Mouse (Mus musculus): ENCODE data around the gene Stoml3.
A peak's percentile ranks its signal among the peaks of the same experiment; 100 is the strongest.

DNA sequence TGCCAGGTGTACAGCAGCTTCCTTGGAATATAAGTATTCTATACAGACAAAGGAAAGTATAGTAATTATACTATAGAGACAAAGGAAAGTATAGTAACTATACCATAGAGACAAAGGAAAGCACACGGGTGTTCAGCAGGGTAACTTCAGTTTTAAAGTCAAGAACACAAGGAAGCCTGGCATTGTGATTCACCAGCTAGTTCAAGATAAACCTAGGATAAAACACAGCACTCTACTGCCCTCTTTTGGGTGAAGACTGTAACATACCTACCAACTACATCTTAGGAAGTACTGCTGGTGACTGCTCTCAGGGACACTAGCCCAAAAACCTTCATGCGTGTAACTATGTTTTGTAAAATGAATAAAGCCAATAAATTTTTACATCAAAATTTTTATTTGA lies 40.2 kb upstream of the Stoml3 start:
- TF ChIP-seq CTCF (IDR thresholded peaks at IDR 0.05; ENCODE audit: extremely low read depth, insufficient read depth, low read length): peak; percentile 62
- no peak for TF ChIP-seq POLR2A (IDR thresholded peaks at IDR 0.05; ENCODE audit: extremely low read depth, insufficient read depth, low read length)
